ENCODE assay signal across 8 mouse cellular contexts in the genomic region with DNA sequence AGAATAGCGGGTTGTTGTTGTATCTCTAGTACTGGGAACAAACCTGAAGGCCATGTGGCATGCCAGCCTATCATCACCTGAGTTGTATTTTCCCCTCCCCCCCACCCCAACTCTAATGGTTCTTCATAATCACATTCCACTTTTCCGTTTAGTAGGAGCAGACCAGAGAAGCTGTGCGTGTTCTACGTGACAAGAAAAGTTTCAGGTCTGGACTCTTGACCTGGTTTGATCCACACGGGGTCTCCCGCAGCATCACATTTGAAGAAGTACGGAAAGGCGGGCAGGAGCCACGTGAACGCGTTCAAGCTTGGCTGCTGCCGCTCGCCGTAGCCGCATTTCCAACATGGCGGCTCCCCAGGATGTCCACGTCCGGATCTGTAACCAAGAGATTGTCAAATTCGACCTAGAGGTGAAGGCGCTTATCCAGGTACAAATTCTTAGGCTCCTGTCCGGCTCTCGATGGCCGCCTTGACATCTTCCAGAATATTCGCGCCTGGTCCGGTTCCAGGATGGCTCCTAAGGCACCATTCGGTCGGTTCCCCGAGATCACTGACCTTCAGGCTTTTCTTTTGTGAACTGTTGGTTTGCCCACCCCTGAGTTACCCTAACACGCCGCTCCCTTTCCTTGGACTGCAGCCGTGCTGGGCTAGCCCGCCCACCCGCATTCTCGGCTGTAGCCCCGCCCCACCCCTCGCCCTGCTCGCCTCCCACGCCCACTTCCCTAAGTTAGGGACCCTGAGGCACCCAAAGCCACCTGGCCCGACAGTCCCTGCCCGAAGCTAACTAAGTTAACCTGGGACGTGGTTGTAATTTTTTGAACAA. TPM values are rescaled to one million over a fixed set of nuclear protein-coding genes. Genes with fewer than 3 reads are reported as not detected.
DNase-seq lines count a peak whose midpoint lies in the region; ATAC-seq and TF ChIP-seq lines count a peak whose summit lies in the region.

A gene (plus strand): TSS at position 317 of the 822 bp plus-strand sequence.

- peaks cover 2% of the 10 kb centered on the region for H3K4me1 ChIP-seq in embryonic fibroblast, embryonic 13.5 days (ENCODE audit: control insufficient read depth, insufficient read depth, low read length)
- peaks cover 6% of the 10 kb centered on the region for H3K4me1 ChIP-seq in heart, embryonic 11.5 days (ENCODE audit: control insufficient read depth, insufficient read depth, low read length)
- H3K4me1 ChIP-seq in kidney, embryonic 16.5 days (ENCODE audit: insufficient read depth, low read length), result peaks cover 8% of the 10 kb centered on the region
- peaks cover 6% of the 10 kb centered on the region for H3K4me1 ChIP-seq in liver, adult 2 months (ENCODE audit: control insufficient read depth, insufficient read depth, low read length)

- H3ac ChIP-seq in myocyte (ENCODE audit: control insufficient read depth, insufficient read length), result peak within 1 kb of the TSS; percentile 72

- peak; percentile 91 for DNase-seq in A20 (ENCODE audit: low read depth, low spot score)
- DNase-seq in adrenal gland, postnatal 4 days (ENCODE audit: low spot score in 2 of 2), result peak; percentile 53 to 62
- peak; percentile 73 for DNase-seq in liver, adult 2 months (ENCODE audit: extremely low read depth, low read depth, low spot score)
- peak; percentile 79 for DNase-seq in splenic B cell, adult 2 months (ENCODE audit: low read depth, low spot score)

- peak within 1 kb of the TSS; percentile 80 for H3K4me3 ChIP-seq in embryonic fibroblast, embryonic 13.5 days (ENCODE audit: insufficient read depth, low read length)
- peak within 1 kb of the TSS; percentile 70 for H3K4me3 ChIP-seq in heart, embryonic 11.5 days (ENCODE audit: low read depth, low read length)
- peak within 1 kb of the TSS; percentile 82 for H3K4me3 ChIP-seq in kidney, embryonic 16.5 days (ENCODE audit: low read length)
- H3K4me3 ChIP-seq in liver, adult 2 months (ENCODE audit: insufficient read depth, low read depth, low read length), result peak within 1 kb of the TSS; percentile 77
- peak within 1 kb of the TSS; percentile 90 for H3K4me3 ChIP-seq in myocyte

- TF ChIP-seq POLR2A in embryonic fibroblast, embryonic 13.5 days (IDR thresholded peaks at IDR 0.05; ENCODE audit: low read depth, low read length), result peak; percentile 49
- TF ChIP-seq POLR2A in liver, adult 2 months (IDR thresholded peaks at IDR 0.05; ENCODE audit: extremely low read depth, insufficient read depth, low read length), result peak; percentile 19; the same call in 1 of the 2 replicates
- TF ChIP-seq POLR2A in myocyte (IDR thresholded peaks at IDR 0.05; ENCODE audit: insufficient read length, low read depth), result peak; percentile 62

- peaks cover 5% of the 10 kb centered on the region; the same call in 1 of the 2 replicates for H3K79me2 ChIP-seq in liver, adult 2 months (ENCODE audit: control insufficient read depth, insufficient read depth, low read length)
- H3K79me2 ChIP-seq in myocyte (ENCODE audit: control insufficient read depth, insufficient read depth), result no peaks in the 10 kb centered on the region

- H3K27me3 ChIP-seq in heart, embryonic 11.5 days (ENCODE audit: control insufficient read depth, insufficient read depth, low read length), result no peaks in the 10 kb centered on the region
- H3K27me3 ChIP-seq in kidney, embryonic 16.5 days (ENCODE audit: insufficient read depth, low read length), result no peaks in the 10 kb centered on the region
- no peaks in the 10 kb centered on the region for H3K27me3 ChIP-seq in liver, adult 2 months (ENCODE audit: control insufficient read depth, insufficient read depth, low read length)
- H3K27me3 ChIP-seq in myocyte (ENCODE audit: control insufficient read depth, insufficient read depth, insufficient read length), result no peaks in the 10 kb centered on the region
- H3K27me3 ChIP-seq in splenic B cell, adult 2 months (ENCODE audit: control insufficient read depth, insufficient read depth, low read length, poor library complexity, severe bottlenecking), result no peaks in the 10 kb centered on the region

- TF ChIP-seq CTCF in embryonic fibroblast, embryonic 13.5 days (IDR thresholded peaks at IDR 0.05; ENCODE audit: borderline replicate concordance, insufficient read depth, low read length), result no peak
- no peak for TF ChIP-seq CTCF in liver, adult 2 months (IDR thresholded peaks at IDR 0.05; ENCODE audit: low read depth, low read length)

- H3K27ac ChIP-seq in embryonic fibroblast, embryonic 13.5 days (ENCODE audit: insufficient read depth, low read length), result peak within 1 kb of the TSS; percentile 60; the same call in 1 of the 2 replicates
- H3K27ac ChIP-seq in heart, embryonic 11.5 days (ENCODE audit: low read depth, low read length), result peak within 1 kb of the TSS; percentile 97
- peak within 1 kb of the TSS; percentile 98 for H3K27ac ChIP-seq in kidney, embryonic 16.5 days (ENCODE audit: low read length)
- peak within 1 kb of the TSS; percentile 97 for H3K27ac ChIP-seq in liver, adult 2 months (replicated peaks; ENCODE audit: insufficient read depth, low read depth, low read length)

- under 1% methylated on average over 42 of the region's 42 CpGs for WGBS in heart, embryonic 11.5 days (ENCODE audit: insufficient replicate concordance)
- 1% methylated on average over 42 of the region's 42 CpGs for WGBS in kidney, embryonic 16.5 days
- WGBS in liver, adult 2 months, result under 1% methylated on average over 42 of the region's 42 CpGs

- no peaks in the 10 kb centered on the region for H3K36me3 ChIP-seq in heart, embryonic 11.5 days (ENCODE audit: control insufficient read depth, insufficient read depth, low read length)
- no peaks in the 10 kb centered on the region for H3K36me3 ChIP-seq in kidney, embryonic 16.5 days (ENCODE audit: insufficient read depth, low read length)
- peaks cover 16% of the 10 kb centered on the region; the same call in 1 of the 2 replicates for H3K36me3 ChIP-seq in liver, adult 2 months (ENCODE audit: control insufficient read depth, insufficient read depth, low read length)
- H3K36me3 ChIP-seq in myocyte (ENCODE audit: control insufficient read depth, insufficient read depth), result peaks cover 9% of the 10 kb centered on the region
- peaks cover 4% of the 10 kb centered on the region; the same call in 1 of the 2 replicates for H3K36me3 ChIP-seq in splenic B cell, adult 2 months (ENCODE audit: control insufficient read depth, insufficient read depth, low read length, poor library complexity, severe bottlenecking)

- H3K9ac ChIP-seq in heart, embryonic 11.5 days (ENCODE audit: low read depth, low read length), result peak within 1 kb of the TSS; percentile 90
- H3K9ac ChIP-seq in kidney, embryonic 16.5 days (replicated peaks; ENCODE audit: low read length), result peak within 1 kb of the TSS; percentile 85
- peak within 1 kb of the TSS; percentile 78 for H3K9ac ChIP-seq in liver, adult 2 months (ENCODE audit: low read depth, low read length)

- H3K4me2 ChIP-seq in heart, embryonic 11.5 days, result peak within 1 kb of the TSS; percentile 83
- peak within 1 kb of the TSS; percentile 70 for H3K4me2 ChIP-seq in kidney, embryonic 16.5 days (replicated peaks; ENCODE audit: low read depth, low read length)
- H3K4me2 ChIP-seq in myocyte (ENCODE audit: low read depth), result peak within 1 kb of the TSS; percentile 100

- ATAC-seq in heart, embryonic 11.5 days (replicated peaks; ENCODE audit: insufficient number of reproducible peaks, low FRiP score, low TSS enrichment), result peak; percentile 86
- peak; percentile 88 for ATAC-seq in kidney, embryonic 16.5 days (ENCODE audit: low FRiP score, low TSS enrichment)

- H3K9me3 ChIP-seq in heart, embryonic 11.5 days (replicated peaks; ENCODE audit: control insufficient read depth, low read length), result no peaks in the 10 kb centered on the region
- no peaks in the 10 kb centered on the region for H3K9me3 ChIP-seq in kidney, embryonic 16.5 days (ENCODE audit: low read length)

TF ChIP-seq in myocyte, 11 proteins besides CTCF, POLR2A, EP300 and RAD21:
- TF ChIP-seq TCF3 (IDR thresholded peaks at IDR 0.05; ENCODE audit: insufficient read length, low read depth) (no peak), SRF (IDR thresholded peaks at IDR 0.05; ENCODE audit: control insufficient read depth, insufficient read length, low read depth) (no peak), REST (IDR thresholded peaks at IDR 0.05; ENCODE audit: insufficient read depth, insufficient read length) (no peak), USF1 (IDR thresholded peaks at IDR 0.05; ENCODE audit: low read depth) (peak; percentile 51), MAX (IDR thresholded peaks at IDR 0.05; ENCODE audit: low read depth) (no peak), CEBPB (IDR thresholded peaks at IDR 0.05; ENCODE audit: insufficient read depth, poor library complexity, severe bottlenecking) (no peak), TCF12 (IDR thresholded peaks at IDR 0.05; ENCODE audit: insufficient read depth, poor library complexity, severe bottlenecking) (no peak), MYOG (IDR thresholded peaks at IDR 0.05; ENCODE audit: control insufficient read depth in 1 of 3, insufficient read depth in 1 of 3, insufficient read length in 2 of 3, low read depth in 2 of 3) (no peak), POLR2AphosphoS2 (IDR thresholded peaks at IDR 0.05; ENCODE audit: insufficient read length, low read depth) (peak; percentile 51), MYOD1 (IDR thresholded peaks at IDR 0.05; ENCODE audit: control insufficient read depth in 1 of 3, insufficient read length in 2 of 3, low read depth in 2 of 3) (no peak), E2F4 (IDR thresholded peaks at IDR 0.05; ENCODE audit: insufficient read depth) (peak; percentile 44)

RNA-seq across cellular contexts. Expression of the gene that starts here (rescaled TPM):
- 10 to 100 TPM; 37.8 to 38.3 TPM for total RNA-seq in adrenal gland, postnatal 4 days (2021)
- polyA plus RNA-seq in embryonic fibroblast, embryonic 13.5 days (2011; ENCODE audit: insufficient read length, low read depth, missing spikeins), result 22.8 and 22.9 TPM in 2 replicates
- 48.7 and 58.5 TPM in 2 replicates for polyA plus RNA-seq in heart, embryonic 11.5 days (2014; fragmentation: Nextera tagmentation; extraction: Ambion mirVana)
- 53.1 and 57.4 TPM in 2 replicates for polyA plus RNA-seq in kidney, embryonic 16.5 days (2015; fragmentation: Nextera tagmentation; extraction: Ambion mirVana)
- 22.8 and 25.2 TPM in 2 replicates for total RNA-seq in liver, adult 2 months (2014; rRNA removed)
- 17.5 and 18.4 TPM in 2 replicates for polyA plus RNA-seq in liver, adult 2 months (2012; rRNA removed)
- 31.8 TPM for polyA plus RNA-seq in myocyte (2012; fragmentation: generic; extraction: Trizol)

Comparison
In these comparisons a context has a peak if more than half of its experiments do, and no peak if none do; other contexts are left out.
1. Peak in every context shown above with its lines: DNase-seq, ATAC-seq, H3K4me3 ChIP-seq and H3K27ac ChIP-seq.